Mouse (Mus musculus): ENCODE data around the gene Vps25. TPM values are rescaled to one million over a fixed set of nuclear protein-coding genes. Genes with fewer than 3 reads are reported as not detected.

The Vps25 gene
- polyA plus RNA-seq, 1 experiment from 2014 or later, result 124 TPM

GRCm38 (mm10) chr11:101282896-101283295 lies 29.4 kb downstream of the Vps25 start:
- H3K4me3 ChIP-seq, result no peak overlapping the region
- no peaks in the 10 kb centered on the region for H3K27me3 ChIP-seq
- no peak for ATAC-seq (ENCODE audit: low FRiP score, low read depth)
- peaks cover 12% of the 10 kb centered on the region for H3K4me1 ChIP-seq (replicated peaks)
- H3K27ac ChIP-seq (replicated peaks), result no peak overlapping the region
- H3K4me2 ChIP-seq, result no peak overlapping the region
- no peak overlapping the region for H3K9ac ChIP-seq
- H3K9me3 ChIP-seq, result no peaks in the 10 kb centered on the region
- WGBS, result 31% methylated on average over 5 of the region's 5 CpGs
- H3K36me3 ChIP-seq, result 0 out of 2 replicates have a peak, but pooled peaks cover 7% of the 10 kb centered on the region

- no peak overlapping the region for H3K27ac ChIP-seq (replicated peaks)
- H3K9ac ChIP-seq, result no peak overlapping the region
- 67% methylated on average over 4 of the region's 4 CpGs for WGBS
- H3K36me3 ChIP-seq, result peaks cover 16% of the 10 kb centered on the region
- ATAC-seq (ENCODE audit: low FRiP score, low read depth), result no peak
- no peak overlapping the region for H3K4me2 ChIP-seq
- peaks cover 8% of the 10 kb centered on the region for H3K4me1 ChIP-seq (replicated peaks)
- H3K9me3 ChIP-seq, result no peaks in the 10 kb centered on the region
- no peaks in the 10 kb centered on the region for H3K27me3 ChIP-seq
- no peak overlapping the region for H3K4me3 ChIP-seq
Measured at GRCm38 (mm10) chr11:101283805-101284204, 30.3 kb downstream of the Vps25 start.

- Histone ChIP-seq H3K36me3 (peaks cover 44% of the 10 kb centered on the region), H3K4me1 (replicated peaks) (no peaks in the 10 kb centered on the region), H3K4me2 (no peak overlapping the region), H3K9me3 (no peaks in the 10 kb centered on the region), H3K27me3 (no peaks in the 10 kb centered on the region), H3K4me3 (no peak overlapping the region), H3K9ac (no peak overlapping the region), H3K27ac (replicated peaks) (no peak overlapping the region)
- 79% methylated on average over 9 of the region's 9 CpGs for WGBS
- no peak for ATAC-seq (ENCODE audit: low FRiP score, low read depth)
Measured at GRCm38 (mm10) chr11:101287306-101287705, 33.8 kb downstream of the Vps25 start.

DNA sequence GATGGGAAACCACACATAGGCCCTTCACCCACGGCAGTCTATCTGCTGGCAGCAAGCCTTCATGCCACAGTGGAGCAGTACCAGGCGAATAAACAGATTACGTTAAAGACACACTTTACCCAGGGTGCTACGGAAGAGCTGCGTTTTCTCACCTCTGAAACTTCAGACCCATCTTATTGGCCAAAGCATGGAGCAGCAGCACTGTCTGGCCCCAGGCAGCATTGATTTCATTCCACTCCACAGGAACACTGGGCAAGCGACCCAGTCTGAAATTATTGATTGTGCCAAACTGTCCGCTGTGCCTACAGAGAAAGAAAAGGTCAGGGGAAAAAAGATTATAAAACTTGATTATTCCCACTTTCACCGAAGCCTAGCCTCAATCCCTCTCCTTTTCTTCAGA lies 37.7 kb downstream of the Vps25 start:
- H3K4me1 ChIP-seq (replicated peaks), result no peaks in the 10 kb centered on the region
- H3K9me3 ChIP-seq, result no peaks in the 10 kb centered on the region
- ATAC-seq (ENCODE audit: low FRiP score, low read depth), result no peak
- H3K36me3 ChIP-seq, result peaks cover 69% of the 10 kb centered on the region
- no peak overlapping the region for H3K4me3 ChIP-seq
- no peaks in the 10 kb centered on the region for H3K27me3 ChIP-seq
- 98% methylated on average over 8 of the region's 8 CpGs for WGBS
- no peak overlapping the region for H3K9ac ChIP-seq
- no peak overlapping the region for H3K4me2 ChIP-seq
- H3K27ac ChIP-seq (replicated peaks), result no peak overlapping the region

- Histone ChIP-seq H3K4me2 (no peak overlapping the region), H3K36me3 (peaks cover 56% of the 10 kb centered on the region), H3K27ac (replicated peaks) (no peak overlapping the region), H3K27me3 (no peaks in the 10 kb centered on the region), H3K4me1 (replicated peaks) (peaks cover under 1% of the 10 kb centered on the region), H3K4me3 (no peak overlapping the region), H3K9ac (no peak overlapping the region), H3K9me3 (no peaks in the 10 kb centered on the region)
- ATAC-seq (ENCODE audit: low FRiP score, low read depth), result no peak
- WGBS, result 88% methylated on average over 8 of the region's 8 CpGs
Measured at GRCm38 (mm10) chr11:101295191-101295590, 41.7 kb downstream of the Vps25 start.

DNA sequence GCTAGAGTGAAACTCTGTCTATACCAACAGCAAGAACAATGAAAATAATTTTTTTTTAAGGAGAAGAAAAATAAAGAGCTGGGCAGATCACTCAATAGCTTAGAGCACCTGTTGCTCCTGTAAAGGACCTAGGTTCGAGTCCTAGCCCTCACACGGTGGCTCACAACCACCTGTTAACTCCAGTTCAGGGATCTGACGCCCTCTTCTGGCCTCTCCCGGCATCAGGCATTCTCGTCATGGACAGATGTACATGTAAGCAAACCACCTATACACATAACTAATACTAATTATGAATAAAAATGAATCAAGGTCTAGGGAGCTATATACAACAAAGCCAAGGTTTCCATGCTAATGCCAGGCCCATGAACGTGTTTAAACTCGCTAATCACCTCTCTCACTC lies 47.4 kb downstream of the Vps25 start:
- Histone ChIP-seq H3K4me1 (replicated peaks) (peaks cover 19% of the 10 kb centered on the region), H3K27ac (replicated peaks) (no peak overlapping the region), H3K4me2 (peak overlapping the region; percentile 84), H3K27me3 (no peaks in the 10 kb centered on the region), H3K36me3 (peaks cover 15% of the 10 kb centered on the region), H3K9ac (peak overlapping the region; percentile 67; the same call in 1 of the 2 replicates), H3K9me3 (no peaks in the 10 kb centered on the region), H3K4me3 (peak overlapping the region; percentile 79)
- no peak for ATAC-seq (ENCODE audit: low FRiP score, low read depth)
- 70% methylated on average over 7 of the region's 7 CpGs for WGBS

DNA sequence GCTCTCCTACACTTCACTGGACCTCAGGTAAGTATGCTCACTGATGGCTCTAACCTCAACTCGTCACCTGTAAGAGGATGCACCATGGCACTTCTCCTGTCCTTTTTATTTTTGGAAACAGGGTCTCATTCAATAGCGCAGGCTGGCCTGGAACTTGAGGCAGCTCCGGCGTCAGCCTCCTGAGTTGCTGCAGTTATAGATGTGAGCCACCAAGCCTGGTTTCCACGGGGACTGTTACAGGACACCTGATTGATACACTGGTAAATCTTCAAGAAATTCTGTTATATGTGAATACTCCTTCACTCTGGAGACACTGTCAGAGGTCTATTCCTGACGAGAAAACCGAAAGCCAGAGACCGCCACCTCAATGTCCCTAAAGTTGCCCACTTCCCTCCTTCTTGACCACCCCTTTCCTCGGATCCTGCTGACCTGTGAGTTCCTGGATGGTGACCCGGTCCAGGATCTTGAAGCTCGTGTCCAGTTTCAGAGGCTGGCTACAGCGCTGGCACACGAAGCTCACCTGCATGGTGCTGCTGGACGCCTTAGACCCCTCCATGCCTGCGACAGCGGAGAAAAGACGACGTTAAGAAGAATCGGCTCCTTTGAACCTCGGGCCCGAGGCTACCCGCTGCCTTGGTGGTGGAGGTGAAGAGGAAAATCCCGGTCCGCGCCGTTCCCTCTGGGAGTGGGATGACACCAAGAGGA lies 47.9 kb downstream of the Vps25 start:
- peaks cover 19% of the 10 kb centered on the region for H3K4me1 ChIP-seq (replicated peaks)
- peaks cover 13% of the 10 kb centered on the region; the same call in 1 of the 2 replicates for H3K36me3 ChIP-seq
- no peaks in the 10 kb centered on the region for H3K9me3 ChIP-seq
- H3K4me3 ChIP-seq, result peak overlapping the region; percentile 79
- H3K9ac ChIP-seq, result peak overlapping the region; percentile 67
- peak overlapping the region; percentile 72 for H3K27ac ChIP-seq (replicated peaks)
- H3K27me3 ChIP-seq, result no peaks in the 10 kb centered on the region
- 14% methylated on average over 26 of the region's 26 CpGs for WGBS
- peak; percentile 50; the same call in 1 of the 2 replicates for ATAC-seq (ENCODE audit: low FRiP score, low read depth)
- peak overlapping the region; percentile 84 for H3K4me2 ChIP-seq

DNA sequence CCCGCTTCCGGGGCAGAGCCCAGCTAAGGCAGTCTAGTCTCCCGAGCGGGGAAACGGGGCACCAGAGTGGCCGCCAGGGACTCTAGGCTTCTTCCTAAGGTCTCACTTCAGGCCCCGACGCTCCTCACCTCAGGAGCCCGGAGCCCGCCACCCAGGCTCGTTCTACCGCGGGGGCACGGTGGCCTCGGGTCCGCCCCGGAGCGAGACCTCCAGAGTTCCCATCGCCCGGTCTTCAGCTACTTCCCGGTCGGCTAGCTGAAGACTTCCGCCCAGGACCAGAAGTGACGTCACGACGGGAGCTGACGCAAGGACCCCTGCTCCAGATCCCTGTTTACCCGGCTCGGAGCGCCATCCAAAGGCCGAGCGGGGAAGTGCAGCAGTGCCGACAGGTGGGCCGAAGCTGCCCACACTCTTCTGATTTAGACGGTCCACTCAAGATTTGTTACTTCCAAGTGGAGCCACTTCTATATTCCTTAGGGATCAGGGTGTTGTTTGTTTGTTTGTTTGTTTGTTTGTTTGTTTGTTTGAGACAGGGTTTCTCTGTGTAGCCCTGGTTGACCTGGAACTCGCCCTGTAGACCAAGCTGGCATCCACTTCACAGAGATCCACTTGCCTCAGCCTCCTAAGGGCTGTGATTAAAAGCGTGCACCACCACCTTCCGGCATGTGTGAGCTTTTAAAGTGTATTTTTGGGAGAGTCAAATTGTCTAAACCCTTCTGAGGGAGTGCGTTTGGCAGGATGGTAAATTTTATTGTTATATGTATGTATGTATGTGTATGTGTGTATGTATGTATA lies 48.7 kb downstream of the Vps25 start, which contains the start of gene Becn1:
TSS of gene Becn1 (minus strand) at position 283 of the 795 bp plus-strand sequence.
- WGBS, result 7% methylated on average over 37 of the region's 39 CpGs
- Histone ChIP-seq H3K36me3 (peaks cover 10% of the 10 kb centered on the region; the same call in 1 of the 2 replicates), H3K27me3 (no peaks in the 10 kb centered on the region), H3K9ac (peak within 1 kb of the TSS; percentile 67), H3K9me3 (no peaks in the 10 kb centered on the region), H3K4me3 (peak within 1 kb of the TSS; percentile 79), H3K4me2 (peak within 1 kb of the TSS; percentile 84), H3K27ac (replicated peaks) (peak within 1 kb of the TSS; percentile 72), H3K4me1 (replicated peaks) (peaks cover 19% of the 10 kb centered on the region)
- peak; percentile 97 for ATAC-seq (ENCODE audit: low FRiP score, low read depth)

DNA sequence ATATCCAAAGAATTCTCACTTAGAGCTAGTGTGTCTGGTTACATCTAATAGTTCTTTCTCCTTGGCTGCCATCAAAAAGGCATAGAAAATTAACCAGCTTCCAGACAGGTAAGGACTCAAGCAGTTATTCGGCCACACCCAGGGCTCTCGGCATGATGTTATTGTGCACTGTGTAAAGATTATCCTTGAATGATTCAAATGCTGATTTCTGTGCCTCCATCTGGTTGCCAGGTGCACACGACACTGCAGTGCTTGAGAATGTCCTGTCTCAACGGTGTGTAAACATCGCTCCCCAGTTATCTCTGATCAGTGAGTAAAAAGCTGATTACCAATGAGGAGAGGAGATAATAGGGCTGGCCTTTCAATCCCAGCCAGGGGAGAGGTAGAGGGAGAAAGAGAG lies 54.2 kb downstream of the Vps25 start:
- Histone ChIP-seq H3K27ac (replicated peaks) (no peak overlapping the region), H3K4me1 (replicated peaks) (no peaks in the 10 kb centered on the region), H3K9me3 (no peaks in the 10 kb centered on the region), H3K27me3 (0 out of 2 replicates have a peak, but pooled peaks cover 2% of the 10 kb centered on the region), H3K4me2 (no peak overlapping the region), H3K4me3 (no peak overlapping the region), H3K9ac (no peak overlapping the region), H3K36me3 (no peaks in the 10 kb centered on the region)
- ATAC-seq (ENCODE audit: low FRiP score, low read depth), result no peak
- WGBS, result 46% methylated on average over 5 of the region's 5 CpGs

Other genes starting within 250 kb of the Vps25 start
- 147 and 157 TPM in 2 replicates for gene Atp6v0a1, start 244.3 kb upstream of the Vps25 start, polyA plus RNA-seq (2015; fragmentation: Nextera tagmentation; extraction: Ambion mirVana)
- 13.0 and 15.5 TPM in 2 replicates for gene Naglu, start 183.7 kb upstream of the Vps25 start, polyA plus RNA-seq (2015; fragmentation: Nextera tagmentation; extraction: Ambion mirVana)
- 0.47 and 0.48 TPM in 2 replicates for gene Hsd17b1, start 175.3 kb upstream of the Vps25 start, polyA plus RNA-seq (2015; fragmentation: Nextera tagmentation; extraction: Ambion mirVana)
- 40.6 and 42.4 TPM in 2 replicates for gene Coasy, start 171.1 kb upstream of the Vps25 start, polyA plus RNA-seq (2015; fragmentation: Nextera tagmentation; extraction: Ambion mirVana)
- gene Mlx, start 166.4 kb upstream of the Vps25 start, polyA plus RNA-seq (2015; fragmentation: Nextera tagmentation; extraction: Ambion mirVana), result 85.1 and 90.0 TPM in 2 replicates
- 21.3 and 22.5 TPM in 2 replicates for gene Psmc3ip, start 158.3 kb upstream of the Vps25 start, polyA plus RNA-seq (2015; fragmentation: Nextera tagmentation; extraction: Ambion mirVana)
- gene Retreg3, start 133.8 kb upstream of the Vps25 start, polyA plus RNA-seq (2015; fragmentation: Nextera tagmentation; extraction: Ambion mirVana), result 23.6 and 25.5 TPM in 2 replicates
- 78.0 and 79.8 TPM in 2 replicates for gene Tubg1, start 133.8 kb upstream of the Vps25 start, polyA plus RNA-seq (2015; fragmentation: Nextera tagmentation; extraction: Ambion mirVana)
- 48.0 and 53.1 TPM in 2 replicates for gene Tubg2, start 97.8 kb upstream of the Vps25 start, polyA plus RNA-seq (2015; fragmentation: Nextera tagmentation; extraction: Ambion mirVana)
- gene Cntnap1, start 83.2 kb upstream of the Vps25 start, polyA plus RNA-seq (2015; fragmentation: Nextera tagmentation; extraction: Ambion mirVana), result 7.5 and 8.0 TPM in 2 replicates
- 9.5 and 11.8 TPM in 2 replicates for gene Plekhh3, start 82.4 kb upstream of the Vps25 start, polyA plus RNA-seq (2015; fragmentation: Nextera tagmentation; extraction: Ambion mirVana)
- gene Ccr10, start 78.3 kb upstream of the Vps25 start, polyA plus RNA-seq (2015; fragmentation: Nextera tagmentation; extraction: Ambion mirVana), result 0.63 and 0.70 TPM in 2 replicates
- 26.5 and 27.4 TPM in 2 replicates for gene Ezh1, start 27.2 kb upstream of the Vps25 start, polyA plus RNA-seq (2015; fragmentation: Nextera tagmentation; extraction: Ambion mirVana)
- gene Ramp2, start 7.7 kb upstream of the Vps25 start, polyA plus RNA-seq (2015; fragmentation: Nextera tagmentation; extraction: Ambion mirVana), result 96.5 and 98.8 TPM in 2 replicates
- 8.5 and 9.5 TPM in 2 replicates for gene Wnk4, start 6.9 kb downstream of the Vps25 start, polyA plus RNA-seq (2015; fragmentation: Nextera tagmentation; extraction: Ambion mirVana)
- gene Cntd1, start 25.3 kb downstream of the Vps25 start, polyA plus RNA-seq (2015; fragmentation: Nextera tagmentation; extraction: Ambion mirVana), result 1.0 and 1.2 TPM in 2 replicates
- 223 and 225 TPM in 2 replicates for gene Coa3, start 25.4 kb downstream of the Vps25 start, polyA plus RNA-seq (2015; fragmentation: Nextera tagmentation; extraction: Ambion mirVana)
- 173 and 175 TPM in 2 replicates for gene Becn1, start 48.6 kb downstream of the Vps25 start, polyA plus RNA-seq (2015; fragmentation: Nextera tagmentation; extraction: Ambion mirVana)
- gene Psme3, start 62.5 kb downstream of the Vps25 start, polyA plus RNA-seq (2015; fragmentation: Nextera tagmentation; extraction: Ambion mirVana), result 115 and 116 TPM in 2 replicates
- 1.5 and 2.1 TPM in 2 replicates for gene Aoc2, start 71.4 kb downstream of the Vps25 start, polyA plus RNA-seq (2015; fragmentation: Nextera tagmentation; extraction: Ambion mirVana)
- gene Aoc3, start 76.9 kb downstream of the Vps25 start, polyA plus RNA-seq (2015; fragmentation: Nextera tagmentation; extraction: Ambion mirVana), result 0.13 and 0.14 TPM in 2 replicates
- not detected in 2 replicates for gene G6pc, start 113.9 kb downstream of the Vps25 start, polyA plus RNA-seq (2015; fragmentation: Nextera tagmentation; extraction: Ambion mirVana)
- 88.8 and 92.0 TPM in 2 replicates for gene Aarsd1, start 163.9 kb downstream of the Vps25 start, polyA plus RNA-seq (2015; fragmentation: Nextera tagmentation; extraction: Ambion mirVana)
- gene Gm27029, start 171.1 kb downstream of the Vps25 start, polyA plus RNA-seq (2015; fragmentation: Nextera tagmentation; extraction: Ambion mirVana), result 7.2 and 7.9 TPM in 2 replicates
- 32.0 and 33.2 TPM in 2 replicates for gene Rundc1, start 171.4 kb downstream of the Vps25 start, polyA plus RNA-seq (2015; fragmentation: Nextera tagmentation; extraction: Ambion mirVana)
- 3.0 and 4.0 TPM in 2 replicates for gene Ptges3l, start 171.6 kb downstream of the Vps25 start, polyA plus RNA-seq (2015; fragmentation: Nextera tagmentation; extraction: Ambion mirVana)
- 228 and 230 TPM in 2 replicates for gene Rpl27, start 188.6 kb downstream of the Vps25 start, polyA plus RNA-seq (2015; fragmentation: Nextera tagmentation; extraction: Ambion mirVana)
- gene Ifi35, start 194.7 kb downstream of the Vps25 start, polyA plus RNA-seq (2015; fragmentation: Nextera tagmentation; extraction: Ambion mirVana), result 4.3 and 5.2 TPM in 2 replicates
- gene Rnd2, start 211.3 kb downstream of the Vps25 start, polyA plus RNA-seq (2015; fragmentation: Nextera tagmentation; extraction: Ambion mirVana), result 85.3 and 86.0 TPM in 2 replicates
- 123 and 135 TPM in 2 replicates for gene Vat1, start 212.5 kb downstream of the Vps25 start, polyA plus RNA-seq (2015; fragmentation: Nextera tagmentation; extraction: Ambion mirVana)